Mouse (Mus musculus) erythroblast, embryonic 14.5 days (primary cell): ENCODE results near the gene Syt12. TPM values are rescaled to one million over a fixed set of nuclear protein-coding genes. Genes with fewer than 3 reads are reported as not detected.
A peak's percentile ranks its signal among the peaks of the same experiment; 100 is the strongest.

Source experiments
- H3K27me3 ChIP-seq: 2 replicates; pipeline ENCODE4 v1.6.1; 2012; ENCODE audit warnings: inconsistent platforms; ENCODE audit not compliant: control insufficient read depth
- H3K36me3 ChIP-seq: 2 replicates; pipeline ENCODE4 v1.6.1; 2012; ENCODE audit warnings: mild to moderate bottlenecking, inconsistent platforms; ENCODE audit not compliant: control insufficient read depth
- H3K4me1 ChIP-seq: 2 replicates; pipeline ENCODE4 v1.6.1; 2012; ENCODE audit warnings: inconsistent platforms; ENCODE audit not compliant: control insufficient read depth
- H3K4me3 ChIP-seq: replicated peaks from 2 replicates; pipeline ENCODE3; 2012; ENCODE audit warnings: moderate library complexity, mild to moderate bottlenecking, inconsistent platforms
- H3K9me3 ChIP-seq: 2 replicates; pipeline ENCODE4 v1.6.1; 2012; ENCODE audit warnings: low read length, inconsistent platforms, mixed read lengths; ENCODE audit not compliant: control insufficient read depth
- GATA1 ChIP-seq: IDR thresholded peaks from 2 replicates; pipeline ENCODE4 v1.6.1; 2012; ENCODE audit warnings: low read length, inconsistent platforms, mixed read lengths
- TAL1 ChIP-seq: IDR thresholded peaks from 3 replicates; pipeline ENCODE4 v1.6.1; 2012; ENCODE audit warnings: low read length, inconsistent platforms, mixed read lengths
- polyA plus RNA-seq: library from polyadenylated mRNA; stranded (reverse); fragments of >175 nt; gene quantifications from 2 replicates; pipeline ENCODE4 v1.2.3, GENCODE M21; 2012

Syt12 gene
- polyA plus RNA-seq, 1 experiment = not detected

DNA sequence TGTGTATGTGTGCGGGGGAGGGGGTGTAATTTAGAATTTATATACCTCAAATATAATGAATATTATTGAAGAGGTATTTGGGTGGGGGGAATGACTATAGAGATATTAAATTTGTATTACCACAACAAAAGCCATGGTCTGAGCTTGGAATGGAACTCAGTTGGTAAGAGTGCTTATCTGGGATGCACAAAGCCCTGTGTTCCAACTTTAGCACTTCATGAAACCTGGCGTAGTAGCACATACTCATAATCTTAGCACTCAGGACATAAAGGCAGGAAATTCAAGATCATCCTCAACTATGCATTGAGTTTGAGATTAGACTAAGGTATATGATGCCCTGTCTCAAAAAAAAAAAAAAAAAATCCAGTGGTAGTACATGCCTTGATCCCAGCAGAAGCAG lies 72.4 kb downstream of the Syt12 start:
- no peaks in the 10 kb centered on the region for H3K36me3 ChIP-seq
- H3K4me1 ChIP-seq = no peaks in the 10 kb centered on the region
- H3K9me3 ChIP-seq = peaks cover 3% of the 10 kb centered on the region; the same call in 1 of the 2 replicates
- TF ChIP-seq GATA1 (no peak), TAL1 (no peak)
- H3K27me3 ChIP-seq = peaks cover 6% of the 10 kb centered on the region
- H3K4me3 ChIP-seq = no peak overlapping the region

DNA sequence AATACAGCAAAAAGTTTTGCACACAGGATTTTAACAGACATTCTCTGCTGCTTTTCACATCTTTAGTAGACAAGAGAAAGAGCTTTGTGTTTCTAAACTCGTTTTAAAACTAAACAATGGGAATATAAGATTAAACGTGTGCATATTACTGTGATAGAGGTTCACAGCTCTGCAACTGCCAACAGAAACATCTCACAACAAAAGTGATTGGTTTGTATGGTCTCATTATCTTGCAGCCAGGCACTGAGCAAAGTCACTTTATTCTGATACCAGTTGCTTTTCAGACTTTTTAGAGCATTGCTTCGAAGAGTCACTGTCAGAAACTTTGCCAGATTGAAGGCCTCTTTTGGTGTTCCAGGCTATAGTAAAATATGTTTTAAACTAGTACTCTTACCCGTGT lies 78.3 kb downstream of the Syt12 start:
- Histone ChIP-seq H3K4me3 (no peak overlapping the region), H3K36me3 (peaks cover 8% of the 10 kb centered on the region), H3K27me3 (peaks cover 30% of the 10 kb centered on the region), H3K4me1 (peaks cover 23% of the 10 kb centered on the region), H3K9me3 (peaks cover 3% of the 10 kb centered on the region; the same call in 1 of the 2 replicates)
- no peak for TF ChIP-seq GATA1

DNA sequence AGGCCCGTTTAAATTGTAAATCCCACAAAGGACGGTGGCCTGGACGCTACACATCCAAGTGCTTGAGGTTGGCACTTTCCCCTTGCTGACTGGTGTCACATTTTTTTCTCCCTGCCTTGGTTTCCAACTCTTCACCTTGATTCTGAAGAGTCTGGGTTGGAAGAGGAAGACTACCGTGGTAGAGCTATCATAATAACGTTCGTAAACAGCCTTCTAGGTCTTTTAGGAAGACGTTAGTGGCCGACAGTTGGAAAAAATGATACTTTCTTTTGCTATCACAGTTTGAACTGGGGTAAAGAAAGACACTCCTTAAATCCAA lies 78.7 kb downstream of the Syt12 start:
- Histone ChIP-seq H3K36me3 (peaks cover 12% of the 10 kb centered on the region), H3K4me1 (peaks cover 24% of the 10 kb centered on the region), H3K9me3 (peaks cover 3% of the 10 kb centered on the region; the same call in 1 of the 2 replicates), H3K27me3 (peaks cover 30% of the 10 kb centered on the region), H3K4me3 (peak overlapping the region; percentile 100)
- no peak for TF ChIP-seq GATA1
- TF ChIP-seq TAL1 = no peak

DNA sequence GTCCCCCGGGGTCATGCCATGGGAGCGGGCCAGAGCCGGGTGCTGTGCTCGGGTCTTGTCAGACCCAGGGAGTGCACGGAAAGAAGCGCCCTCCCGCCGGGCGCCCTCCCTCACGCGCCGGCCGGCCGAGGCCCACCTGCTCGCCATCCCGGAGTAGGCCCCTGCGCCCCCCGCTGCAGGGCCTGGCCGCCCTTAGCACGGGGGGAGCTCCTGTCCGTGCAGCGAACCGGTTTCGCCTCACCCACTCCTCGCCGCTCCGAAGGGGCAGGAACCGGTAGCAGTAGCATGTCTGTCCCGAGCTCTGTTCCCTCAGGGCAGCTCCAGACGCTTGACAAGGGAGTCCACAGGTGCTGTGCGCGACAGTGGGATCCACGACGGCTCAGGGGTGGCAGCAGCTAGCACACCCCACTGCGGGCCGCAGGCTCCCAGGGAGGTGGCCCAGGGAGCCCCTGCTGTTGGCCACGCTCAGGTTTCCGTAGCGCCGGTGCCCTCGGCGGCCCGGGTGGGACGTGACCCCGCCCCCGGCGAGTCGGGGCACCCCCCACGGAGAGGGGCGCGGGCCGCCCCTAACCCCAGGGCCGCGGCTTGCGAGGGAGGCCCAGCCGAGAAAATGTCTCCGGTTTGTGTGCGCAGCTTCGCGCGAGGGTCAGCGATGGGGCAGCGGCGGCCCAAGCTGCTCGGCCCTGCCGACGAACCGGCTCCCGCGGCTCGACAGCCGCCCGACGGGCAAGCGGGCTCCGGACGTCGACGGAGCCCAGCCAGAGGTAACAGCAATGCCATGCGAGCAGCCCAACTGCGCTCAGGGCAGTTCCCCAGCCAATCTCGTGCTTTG lies 79.2 kb downstream of the Syt12 start, which contains the start of gene Kdm2a:
Kdm2a (minus strand) TSS at position 488 of the 832 bp plus-strand sequence.
- peaks cover 17% of the 10 kb centered on the region for H3K36me3 ChIP-seq
- H3K4me3 ChIP-seq = peak within 1 kb of the TSS; percentile 100
- H3K9me3 ChIP-seq = peaks cover 3% of the 10 kb centered on the region; the same call in 1 of the 2 replicates
- TF ChIP-seq TAL1 (no peak), GATA1 (no peak)
- peaks cover 28% of the 10 kb centered on the region for H3K4me1 ChIP-seq
- H3K27me3 ChIP-seq = peaks cover 30% of the 10 kb centered on the region

DNA sequence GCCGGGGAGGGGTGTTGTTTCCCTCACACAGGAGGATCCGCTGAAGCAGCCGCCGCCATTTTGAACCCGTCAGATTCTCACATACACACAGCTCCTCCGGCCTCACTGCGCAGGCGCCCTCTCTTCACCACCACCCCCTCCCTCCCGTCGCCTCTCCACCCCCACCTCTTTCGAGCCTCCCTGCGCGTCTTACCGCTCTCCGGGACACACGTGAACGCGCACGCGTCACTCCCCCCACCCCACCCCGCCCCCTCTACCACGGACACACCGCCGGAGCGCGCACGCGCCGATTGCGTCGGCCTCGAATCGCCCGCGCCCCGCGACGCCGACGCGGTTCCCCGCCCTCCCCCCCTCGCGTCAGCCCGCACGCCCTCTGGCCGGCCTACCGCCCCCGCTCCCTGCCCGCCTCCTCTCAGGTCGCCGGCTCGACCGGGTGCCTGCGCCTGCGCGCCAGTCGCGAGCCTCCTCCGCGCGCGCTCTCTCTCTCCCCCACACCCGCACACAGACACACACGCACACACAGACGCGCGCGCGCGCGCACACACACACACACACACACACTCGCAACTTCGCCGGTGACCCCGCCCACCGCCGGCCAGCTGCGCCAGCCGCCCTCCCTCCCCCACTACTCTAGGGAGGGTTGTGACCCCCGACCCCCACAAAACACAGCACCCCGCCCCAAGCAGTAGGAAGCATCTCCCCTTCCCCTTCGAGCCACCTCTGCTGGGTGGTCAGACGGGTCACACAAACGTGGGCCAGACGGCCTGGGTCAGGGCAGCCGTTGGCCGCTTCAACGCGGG lies 80.0 kb downstream of the Syt12 start:
- no peaks in the 10 kb centered on the region for H3K9me3 ChIP-seq
- TF ChIP-seq GATA1 (no peak), TAL1 (no peak)
- H3K36me3 ChIP-seq = peaks cover 23% of the 10 kb centered on the region
- peaks cover 30% of the 10 kb centered on the region for H3K4me1 ChIP-seq
- peak overlapping the region; percentile 100 for H3K4me3 ChIP-seq
- peaks cover 30% of the 10 kb centered on the region for H3K27me3 ChIP-seq

DNA sequence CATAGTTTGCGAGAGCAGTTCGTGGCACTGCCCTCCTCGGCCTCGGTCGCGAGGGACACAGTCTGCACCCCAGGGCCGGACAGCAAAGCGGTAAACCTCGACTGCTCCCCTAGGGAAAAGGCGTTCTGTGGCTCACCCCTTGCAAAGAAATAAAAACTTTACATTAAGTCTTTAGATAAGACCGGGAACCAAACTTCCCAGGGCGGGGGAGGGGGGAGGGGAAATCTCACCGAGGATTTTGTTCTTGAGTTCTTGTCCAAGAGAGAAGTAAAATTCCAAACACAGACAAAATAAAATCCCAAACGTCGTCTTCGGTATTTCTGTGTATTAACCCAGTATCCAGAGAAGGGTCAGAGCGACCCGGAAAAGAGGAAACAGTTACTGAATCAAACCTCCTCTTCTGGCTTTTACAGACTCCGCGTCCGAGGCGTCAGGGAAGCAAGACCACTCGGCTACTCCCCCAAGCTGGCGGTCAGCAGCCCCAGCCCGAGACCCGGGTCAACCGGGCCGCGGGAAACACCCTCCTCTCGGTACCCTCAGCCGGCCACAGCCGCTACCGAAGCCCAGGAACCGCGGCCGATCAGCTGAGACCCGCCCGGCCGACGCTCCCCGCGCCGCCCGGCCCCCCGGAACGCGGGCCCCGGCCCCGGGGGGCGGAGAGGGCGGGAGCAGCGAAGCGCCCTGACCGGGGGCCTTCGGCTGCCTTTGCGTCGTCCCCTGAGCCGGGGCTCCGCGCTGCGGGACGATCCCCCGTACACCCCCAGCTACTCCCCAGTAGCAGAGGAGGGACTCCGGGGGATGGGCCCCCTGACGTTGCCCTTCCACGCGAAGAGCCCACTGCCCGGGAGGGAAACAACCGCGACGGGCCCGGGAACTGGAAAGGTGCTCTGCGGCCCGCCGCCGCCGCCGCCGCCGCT lies 80.9 kb downstream of the Syt12 start:
- Histone ChIP-seq H3K4me3 (peak overlapping the region; percentile 100), H3K9me3 (no peaks in the 10 kb centered on the region), H3K36me3 (peaks cover 32% of the 10 kb centered on the region), H3K4me1 (peaks cover 30% of the 10 kb centered on the region), H3K27me3 (peaks cover 30% of the 10 kb centered on the region)
- TF ChIP-seq TAL1 (no peak), GATA1 (no peak)

Other genes with a start within 250 kb of the Syt12 start
- gene Pold4, start 245.5 kb downstream of the Syt12 start, polyA plus RNA-seq = 0.49 and 0.74 TPM in 2 replicates
- 0.19 and 0.24 TPM in 2 replicates for gene Ssh3, start 208.3 kb downstream of the Syt12 start, polyA plus RNA-seq
- 0.22 and 0.38 TPM in 2 replicates for gene Ankrd13d, start 194.3 kb downstream of the Syt12 start, polyA plus RNA-seq
- 20.9 and 22.2 TPM in 2 replicates for gene Grk2, start 171.2 kb downstream of the Syt12 start, polyA plus RNA-seq
- 1.3 and 2.7 TPM in 2 replicates for gene Kdm2a, start 79.2 kb downstream of the Syt12 start, polyA plus RNA-seq
- not detected in 2 replicates for gene Rhod, start 38.0 kb downstream of the Syt12 start, polyA plus RNA-seq
- not detected in 2 replicates for gene 2010003K11Rik, start 21.1 kb upstream of the Syt12 start, polyA plus RNA-seq
- gene Pcx, start 33.0 kb upstream of the Syt12 start, polyA plus RNA-seq = 18.5 and 18.7 TPM in 2 replicates
- 0.18 and 0.26 TPM in 2 replicates for gene Lrfn4, start 138.2 kb upstream of the Syt12 start, polyA plus RNA-seq
- 2.8 and 4.5 TPM in 2 replicates for gene Rce1, start 148.2 kb upstream of the Syt12 start, polyA plus RNA-seq
- 0.18 TPM in 1 of 2 replicates, not detected in the other for gene Gm960, start 221.2 kb upstream of the Syt12 start, polyA plus RNA-seq
- gene Sptbn2, start 233.7 kb upstream of the Syt12 start, polyA plus RNA-seq = not detected in 2 replicates